Comparison of ENCODE assay signal across 8 mouse cellular contexts in the genomic region with DNA sequence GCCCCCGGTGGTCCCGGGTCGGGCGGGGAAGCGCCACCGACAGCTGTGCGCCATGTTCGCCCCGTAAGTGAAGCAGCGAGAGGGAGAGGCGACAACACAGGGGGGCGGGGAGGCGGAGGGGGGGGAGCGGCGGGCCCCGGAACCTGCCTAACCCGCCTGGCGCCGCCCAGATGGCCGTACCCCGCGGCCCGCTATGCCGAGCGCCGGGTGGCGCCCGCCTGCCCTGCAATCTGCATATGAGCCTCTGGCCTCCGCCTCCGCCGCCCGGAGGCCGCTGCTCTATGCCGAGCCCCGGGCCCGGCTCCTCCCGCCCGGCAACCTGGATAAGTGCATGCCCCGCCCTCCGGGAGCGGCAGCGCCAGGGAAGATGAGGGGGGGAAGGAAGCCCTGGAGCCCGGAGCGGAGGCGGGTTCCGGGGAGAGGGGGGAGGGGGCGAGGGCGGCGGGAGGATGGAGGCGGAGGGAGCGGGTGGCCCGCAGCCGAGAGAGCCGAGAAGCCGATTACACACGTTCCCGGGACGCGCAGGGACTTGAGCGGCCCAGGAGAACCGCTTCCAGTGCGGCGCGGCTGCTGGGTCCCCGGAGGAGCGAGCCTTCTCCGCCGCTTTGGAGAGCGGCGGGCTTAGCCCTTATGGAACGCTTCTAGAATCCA. TPM values are rescaled to one million over a fixed set of nuclear protein-coding genes. Genes with fewer than 3 reads are reported as not detected.
DNase-seq lines count a peak whose midpoint lies in the region; ATAC-seq lines count a peak whose summit lies in the region.

A gene (minus strand): TSS at position 76 of the 651 bp plus-strand sequence.

- H3K27ac ChIP-seq in forebrain, embryonic 10.5 days: peak within 1 kb of the TSS; percentile 98
- H3K27ac ChIP-seq in heart, embryonic 15.5 days: peak within 1 kb of the TSS; percentile 97
- peak within 1 kb of the TSS; percentile 91 for H3K27ac ChIP-seq in liver, embryonic 15.5 days (replicated peaks)
- peak within 1 kb of the TSS; percentile 98 for H3K27ac ChIP-seq in neural tube, embryonic 12.5 days

- H3K27me3 ChIP-seq in forebrain, embryonic 10.5 days (ENCODE audit: poor library complexity, severe bottlenecking): no peaks in the 10 kb centered on the region
- H3K27me3 ChIP-seq in heart, embryonic 15.5 days: no peaks in the 10 kb centered on the region
- H3K27me3 ChIP-seq in liver, embryonic 15.5 days: peaks cover 31% of the 10 kb centered on the region
- H3K27me3 ChIP-seq in neural tube, embryonic 12.5 days (replicated peaks): no peaks in the 10 kb centered on the region

- DNase-seq in CD8-positive naive resting alpha-beta T cell, adult 2 months (ENCODE audit: low read depth in 2 of 2, low spot score in 2 of 2): peak; percentile 92 to 95
- peak; percentile 92 for DNase-seq in c-Kit-positive CD71-negative TER-119-negative erythroid progenitor cells, embryonic 14.5 days (ENCODE audit: low read depth)
- peak; percentile 96 for DNase-seq in forebrain, embryonic 10.5 days (ENCODE audit: extremely low spot score, low spot score)
- peak; percentile 95 to 98 for DNase-seq in kidney, postnatal 25 days
- DNase-seq in telencephalon, adult 2 months (ENCODE audit: low read depth, low spot score): peak; percentile 97

- H3K36me3 ChIP-seq in forebrain, embryonic 10.5 days (replicated peaks): peaks cover 20% of the 10 kb centered on the region
- H3K36me3 ChIP-seq in heart, embryonic 15.5 days: no peaks in the 10 kb centered on the region
- no peaks in the 10 kb centered on the region for H3K36me3 ChIP-seq in liver, embryonic 15.5 days (replicated peaks)
- no peaks in the 10 kb centered on the region for H3K36me3 ChIP-seq in neural tube, embryonic 12.5 days

- H3K9me3 ChIP-seq in forebrain, embryonic 10.5 days: no peaks in the 10 kb centered on the region
- no peaks in the 10 kb centered on the region for H3K9me3 ChIP-seq in heart, embryonic 15.5 days (replicated peaks)
- no peaks in the 10 kb centered on the region for H3K9me3 ChIP-seq in liver, embryonic 15.5 days (replicated peaks)
- H3K9me3 ChIP-seq in neural tube, embryonic 12.5 days: no peaks in the 10 kb centered on the region

- peak; percentile 85 for ATAC-seq in heart, embryonic 15.5 days (replicated peaks; ENCODE audit: insufficient number of reproducible peaks, insufficient read depth, low FRiP score, low read depth)
- ATAC-seq in liver, embryonic 15.5 days (ENCODE audit: insufficient read depth): peak; percentile 88
- peak; percentile 70 for ATAC-seq in neural tube, embryonic 12.5 days (ENCODE audit: low FRiP score, low read depth)

- H3K9ac ChIP-seq in heart, embryonic 15.5 days: peak within 1 kb of the TSS; percentile 99
- H3K9ac ChIP-seq in liver, embryonic 15.5 days: peak within 1 kb of the TSS; percentile 95
- H3K9ac ChIP-seq in neural tube, embryonic 12.5 days: peak within 1 kb of the TSS; percentile 97

- H3K4me2 ChIP-seq in heart, embryonic 15.5 days: peak within 1 kb of the TSS; percentile 100
- peak within 1 kb of the TSS; percentile 99 for H3K4me2 ChIP-seq in liver, embryonic 15.5 days
- peak within 1 kb of the TSS; percentile 99 for H3K4me2 ChIP-seq in neural tube, embryonic 12.5 days (replicated peaks)

- WGBS in forebrain, embryonic 10.5 days: under 1% methylated on average over 57 of the region's 71 CpGs
- WGBS in heart, embryonic 15.5 days: under 1% methylated on average over 41 of the region's 71 CpGs
- under 1% methylated on average over 60 of the region's 71 CpGs for WGBS in liver, embryonic 15.5 days (ENCODE audit: insufficient replicate concordance)
- under 1% methylated on average over 54 of the region's 71 CpGs for WGBS in neural tube, embryonic 12.5 days

- H3K4me3 ChIP-seq in forebrain, embryonic 10.5 days: peak within 1 kb of the TSS; percentile 96
- peak within 1 kb of the TSS; percentile 99 for H3K4me3 ChIP-seq in heart, embryonic 15.5 days
- H3K4me3 ChIP-seq in liver, embryonic 15.5 days (replicated peaks): peak within 1 kb of the TSS; percentile 94
- peak within 1 kb of the TSS; percentile 99 for H3K4me3 ChIP-seq in neural tube, embryonic 12.5 days

- H3K4me1 ChIP-seq in forebrain, embryonic 10.5 days: peaks cover 55% of the 10 kb centered on the region
- H3K4me1 ChIP-seq in heart, embryonic 15.5 days (replicated peaks): peaks cover 46% of the 10 kb centered on the region
- H3K4me1 ChIP-seq in liver, embryonic 15.5 days (replicated peaks): peaks cover 43% of the 10 kb centered on the region
- peaks cover 39% of the 10 kb centered on the region for H3K4me1 ChIP-seq in neural tube, embryonic 12.5 days

RNA-seq across cellular contexts. Expression of the gene that starts here (rescaled TPM):
- 10.3 and 10.8 TPM in 2 replicates for polyA plus RNA-seq in forebrain, embryonic 10.5 days (2016; fragmentation: Nextera tagmentation; extraction: Ambion mirVana)
- 9.3 and 10.1 TPM in 2 replicates for polyA plus RNA-seq in heart, embryonic 15.5 days (2015; fragmentation: Nextera tagmentation; extraction: Ambion mirVana)
- 2.9 and 3.4 TPM in 2 replicates for polyA plus RNA-seq in liver, embryonic 15.5 days (2015; fragmentation: Nextera tagmentation; extraction: Ambion mirVana)
- polyA plus RNA-seq in neural tube, embryonic 12.5 days (2016; fragmentation: Nextera tagmentation; extraction: Ambion mirVana): 25.3 and 29.6 TPM in 2 replicates

Comparison
In these comparisons a context has a peak if more than half of its experiments do, and no peak if none do; other contexts are left out.
1. Peak in every context shown above with its lines: DNase-seq, ATAC-seq, H3K4me3 ChIP-seq and H3K27ac ChIP-seq.